Mouse (Mus musculus) Patski (cell line): Measurements from ENCODE around the gene Fbxo46. TPM values are rescaled to one million over a fixed set of nuclear protein-coding genes. Genes with fewer than 3 reads are reported as not detected.

Source experiments
- ATAC-seq: fragments of 100-300 bp; one replicate; pipeline ENCODE4 v1.8.0; 2021
- CTCF ChIA-PET: fragments of 350-600 bp; sonication (Branson Sonifier 250); formaldehyde crosslinking; loops from one replicate; lab custom pipeline; 2022; ENCODE audit warnings: inconsistent platforms; lab: Charles Lee
- POLR2A ChIA-PET: fragments of 350-600 bp; sonication (Branson Sonifier 250); formaldehyde crosslinking; loops from one replicate; lab custom pipeline; 2022; ENCODE audit warnings: antibody characterized with exemption, inconsistent platforms; lab: Charles Lee
- DNase-seq: peaks from one replicate; pipeline ENCODE4 v3.0.0-alpha.2; 2011; ENCODE audit warnings: low read depth, low spot score
- H3K27me3 ChIP-seq: fragments of 371-371 bp; one replicate; pipeline ENCODE4 v1.5.1; 2021
- CTCF ChIP-seq: fragments of 100-300 bp; IDR thresholded peaks from one replicate; pipeline ENCODE4 v1.5.1; 2021
- in situ Hi-C: fragments of 300-500 bp; cut with MboI; formaldehyde crosslinking; loops from 3 replicates; pipeline ENCODE4 v1.11.1; 2018; ENCODE audit warnings: low pct_unique_long_range_greater_than_20kb, mixed read lengths
- polyA plus RNA-seq: library from polyadenylated mRNA; unstranded; gene quantifications from one replicate; pipeline ENCODE4 v1.2.3, GENCODE M21; 2021

The Fbxo46 gene
- polyA plus RNA-seq, 1 experiment from 2014 or later, result 13.0 TPM

GRCm38 (mm10) chr7:19179936-19180335, 60.3 kb downstream of the Fbxo46 start:
- ChIA-PET POLR2A (no interaction called here), CTCF (interaction anchor here (1.1 to 4.5 kb wide), 3 partner anchors 14 to 29 kb away, joined by 3 to 30 read pairs (median 13); no protein-coding TSS in a partner anchor)
- no peaks in the 10 kb centered on the region for H3K27me3 ChIP-seq
- no peak for ATAC-seq
- no peak for DNase-seq
- no peak for TF ChIP-seq CTCF
- in situ Hi-C loops, result no loop called here

DNA sequence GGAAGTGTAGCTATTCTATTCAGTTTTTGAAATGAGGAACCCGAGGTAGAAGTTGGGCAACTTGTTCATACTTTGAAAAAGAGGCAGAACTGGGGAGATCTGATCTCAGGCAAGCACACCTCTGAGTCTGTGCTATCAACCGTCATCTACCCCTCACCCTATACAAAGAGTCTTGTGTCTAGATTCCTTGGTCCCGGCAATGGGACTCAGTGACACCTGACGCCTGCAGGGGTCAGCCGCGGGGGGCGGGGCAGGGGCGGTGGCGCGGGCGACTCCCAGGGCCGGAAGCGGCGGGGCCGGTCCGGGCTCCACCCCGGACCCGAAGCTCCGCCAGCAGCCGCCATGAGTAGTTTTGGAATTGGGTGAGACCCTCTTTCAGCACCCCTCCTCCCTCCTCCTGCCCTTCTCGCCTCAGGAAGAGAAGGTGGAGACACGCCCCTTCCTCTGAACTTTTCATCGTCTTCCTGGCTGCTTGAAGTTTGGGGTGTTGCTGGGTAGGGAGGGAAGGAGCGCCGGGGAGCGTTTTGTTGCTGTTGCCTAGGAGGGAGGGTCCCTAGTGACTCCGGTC, 61.3 kb downstream of the Fbxo46 start:
- in situ Hi-C loops, result no loop called here
- no peak for DNase-seq
- no peaks in the 10 kb centered on the region for H3K27me3 ChIP-seq
- ATAC-seq, result no peak
- POLR2A ChIA-PET, result no interaction called here
- CTCF ChIA-PET, result interaction anchor here (1.0 to 4.5 kb wide), 2 partner anchors 25 to 28 kb away, joined by 3 to 30 read pairs; no protein-coding TSS in a partner anchor
- no peak for TF ChIP-seq CTCF

DNA sequence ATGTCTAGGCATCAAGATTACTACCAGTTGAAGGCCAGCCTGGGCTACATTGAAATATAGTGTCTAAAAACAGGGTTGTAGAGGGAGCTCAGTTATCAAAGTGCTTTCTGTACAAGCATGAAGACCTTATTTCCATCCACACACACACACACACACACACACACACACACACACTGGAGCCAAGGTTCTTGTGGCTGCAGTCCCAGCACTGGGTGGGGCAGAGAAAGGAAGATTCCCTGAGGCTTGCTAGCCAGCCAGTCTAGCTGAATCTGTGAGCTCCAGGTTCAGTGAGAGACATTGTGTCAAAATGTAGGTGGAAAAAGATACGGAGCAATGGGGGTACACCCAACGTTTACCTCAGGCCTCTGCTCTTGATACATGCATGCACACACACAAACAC, 64.6 kb downstream of the Fbxo46 start:
- CTCF ChIA-PET, result interaction anchor here (0.9 to 2.1 kb wide), 2 partner anchors 10 to 19 kb away, joined by 3 to 6 read pairs; no protein-coding TSS in a partner anchor
- in situ Hi-C loops, result no loop called here
- POLR2A ChIA-PET, result interaction anchor here (1.4 kb wide), 1 partner anchor 15 kb away, joined by 3 read pairs; no protein-coding TSS in a partner anchor
- no peak for DNase-seq
- no peak for TF ChIP-seq CTCF
- no peak for ATAC-seq
- no peaks in the 10 kb centered on the region for H3K27me3 ChIP-seq

GRCm38 (mm10) chr7:19184758-19185157, 65.1 kb downstream of the Fbxo46 start:
- CTCF ChIA-PET, result interaction anchor here (0.9 to 2.1 kb wide), 2 partner anchors 10 to 18 kb away, joined by 3 to 6 read pairs; no protein-coding TSS in a partner anchor
- POLR2A ChIA-PET, result interaction anchor here (1.4 kb wide), 1 partner anchor 14 kb away, joined by 3 read pairs; no protein-coding TSS in a partner anchor
- ATAC-seq, result no peak
- TF ChIP-seq CTCF, result no peak
- in situ Hi-C loops, result no loop called here
- DNase-seq, result peak; percentile 54
- no peaks in the 10 kb centered on the region for H3K27me3 ChIP-seq

Other genes starting within 250 kb of the Fbxo46 start
- gene Pglyrp1, start 248.5 kb upstream of the Fbxo46 start, polyA plus RNA-seq, result 0.33 TPM
- gene Ccdc61, start 209.4 kb upstream of the Fbxo46 start, polyA plus RNA-seq, result 23.7 TPM
- 0.19 TPM for gene Nova2, start 194.0 kb upstream of the Fbxo46 start, polyA plus RNA-seq
- not detected for gene Nanos2, start 132.5 kb upstream of the Fbxo46 start, polyA plus RNA-seq
- gene Mypop, start 128.6 kb upstream of the Fbxo46 start, polyA plus RNA-seq, result 15.3 TPM
- gene Irf2bp1, start 115.8 kb upstream of the Fbxo46 start, polyA plus RNA-seq, result 31.5 TPM
- gene Foxa3, start 96.3 kb upstream of the Fbxo46 start, polyA plus RNA-seq, result 0.09 TPM
- 104 TPM for gene Sympk, start 95.5 kb upstream of the Fbxo46 start, polyA plus RNA-seq
- not detected for gene Rsph6a, start 65.2 kb upstream of the Fbxo46 start, polyA plus RNA-seq
- gene Dmwd, start 43.6 kb upstream of the Fbxo46 start, polyA plus RNA-seq, result 73.4 TPM
- 154 TPM for gene Dmpk, start 36.0 kb upstream of the Fbxo46 start, polyA plus RNA-seq
- 12.6 TPM for gene Six5, start 25.3 kb upstream of the Fbxo46 start, polyA plus RNA-seq
- 0.03 TPM for gene Gm4969, start 1.5 kb upstream of the Fbxo46 start, polyA plus RNA-seq
- 15.8 TPM for gene Qpctl, start 29.4 kb downstream of the Fbxo46 start, polyA plus RNA-seq
- 108 TPM for gene Snrpd2, start 29.9 kb downstream of the Fbxo46 start, polyA plus RNA-seq
- 0.08 TPM for gene Gipr, start 46.3 kb downstream of the Fbxo46 start, polyA plus RNA-seq
- gene Eml2, start 56.6 kb downstream of the Fbxo46 start, polyA plus RNA-seq, result 73.6 TPM
- gene Gpr4, start 92.7 kb downstream of the Fbxo46 start, polyA plus RNA-seq, result 0.19 TPM
- gene Opa3, start 108.5 kb downstream of the Fbxo46 start, polyA plus RNA-seq, result 39.2 TPM
- 142 TPM for gene Vasp, start 152.0 kb downstream of the Fbxo46 start, polyA plus RNA-seq
- gene Ppm1n, start 160.2 kb downstream of the Fbxo46 start, polyA plus RNA-seq, result 0.14 TPM
- 4.0 TPM for gene Rtn2, start 162.8 kb downstream of the Fbxo46 start, polyA plus RNA-seq
- gene Fosb, start 190.2 kb downstream of the Fbxo46 start, polyA plus RNA-seq, result 72.9 TPM
- 40.9 TPM for gene Ercc1, start 224.9 kb downstream of the Fbxo46 start, polyA plus RNA-seq
- gene Cd3eap, start 239.6 kb downstream of the Fbxo46 start, polyA plus RNA-seq, result 16.6 TPM
- gene Ppp1r13l, start 239.9 kb downstream of the Fbxo46 start, polyA plus RNA-seq, result 11.9 TPM